Mouse (Mus musculus) left cerebral cortex, adult 9 months (tissue): ENCODE measurements around the gene Mns1.
"Not testable (repeated sequence)": the region's sequence is repeated elsewhere in the genome, so short reads cannot be mapped to it uniquely, and the experiment has no call there.

Source experiments
- DNase-seq, 2 experiments: peaks; one replicate each; pipeline ENCODE4 v3.0.0; 2022; ENCODE audit warnings: low spot score in 2 of 2

Gene Mns1

GRCm38 (mm10) chr9:72425300-72425850 is 12.4 kb upstream of the Mns1 start:
- no peak for DNase-seq

- DNase-seq: no peak
These were observed 9.9 kb upstream of the Mns1 start for GRCm38 (mm10) chr9:72427861-72428260.

GRCm38 (mm10) chr9:72434876-72435275 is 2.9 kb upstream of the Mns1 start:
- DNase-seq: no peak

- no peak for DNase-seq
These were observed 938 bp downstream of the Mns1 start for GRCm38 (mm10) chr9:72438749-72439148.

- DNase-seq: no peak
These were observed 2.5 kb downstream of the Mns1 start for GRCm38 (mm10) chr9:72440358-72440757.

GRCm38 (mm10) chr9:72440948-72441926 is 3.4 kb downstream of the Mns1 start:
- no peak for DNase-seq

GRCm38 (mm10) chr9:72441927-72442715 is 4.3 kb downstream of the Mns1 start:
- DNase-seq: no peak

- DNase-seq: peak in 1 of 2 experiments; percentile 64
These were observed 10.2 kb downstream of the Mns1 start for GRCm38 (mm10) chr9:72448026-72448425.

GRCm38 (mm10) chr9:72449367-72449766 is 11.6 kb downstream of the Mns1 start:
- DNase-seq: no peak

GRCm38 (mm10) chr9:72449841-72450240 is 12.0 kb downstream of the Mns1 start:
- no peak for DNase-seq

- no peak for DNase-seq
These were observed 12.6 kb downstream of the Mns1 start for GRCm38 (mm10) chr9:72450363-72450762.

- no peak for DNase-seq
These were observed 13.3 kb downstream of the Mns1 start for GRCm38 (mm10) chr9:72451111-72451510.

GRCm38 (mm10) chr9:72454281-72454680 is 16.5 kb downstream of the Mns1 start:
- not testable (repeated sequence) for DNase-seq

- no peak for DNase-seq
These were observed 18.6 kb downstream of the Mns1 start for GRCm38 (mm10) chr9:72456374-72456773.

- DNase-seq: peak in 1 of 2 experiments; percentile 78
These were observed 20.4 kb downstream of the Mns1 start for GRCm38 (mm10) chr9:72458233-72458632.

GRCm38 (mm10) chr9:72459703-72460102 is 21.9 kb downstream of the Mns1 start:
- DNase-seq: no peak

GRCm38 (mm10) chr9:72460767-72461166 is 23.0 kb downstream of the Mns1 start:
- no peak for DNase-seq

- no peak for DNase-seq
These were observed 24.6 kb downstream of the Mns1 start for GRCm38 (mm10) chr9:72462427-72462826.

GRCm38 (mm10) chr9:72464806-72465205 is 27.0 kb downstream of the Mns1 start:
- DNase-seq: no peak

- DNase-seq: no peak
These were observed 28.0 kb downstream of the Mns1 start for GRCm38 (mm10) chr9:72465754-72466181.

- DNase-seq: peak in 1 of 2 experiments; percentile 12
These were observed 30.0 kb downstream of the Mns1 start for GRCm38 (mm10) chr9:72467551-72468407.
